Mouse (Mus musculus) limb, embryonic 15.5 days (tissue): ENCODE results near the gene 0610010K14Rik. TPM values are rescaled to one million over a fixed set of nuclear protein-coding genes. Genes with fewer than 3 reads are reported as not detected.

Experiments
- ATAC-seq: fragments of 200-750 bp; cut with Nextera tagmentation; 2 replicates; pipeline ENCODE4 v1.8.0; 2017; ENCODE audit warnings: low read depth, moderate TSS enrichment; ENCODE audit not compliant: insufficient number of reproducible peaks, low FRiP score, low TSS enrichment
- H3K27ac ChIP-seq: fragments of 300-500 bp; sonication (generic); 2 replicates; pipeline ENCODE4 v1.5.1; 2015; ENCODE audit warnings: moderate library complexity, mild to moderate bottlenecking, inconsistent platforms
- H3K27me3 ChIP-seq: fragments of 300-500 bp; sonication (generic); 2 replicates; pipeline ENCODE4 v1.6.1; 2015; ENCODE audit warnings: inconsistent platforms
- H3K36me3 ChIP-seq: fragments of 300-500 bp; sonication (generic); 2 replicates; pipeline ENCODE4 v1.6.1; 2015; ENCODE audit warnings: inconsistent platforms
- H3K4me1 ChIP-seq: fragments of 300-500 bp; sonication (generic); 2 replicates; pipeline ENCODE4 v1.6.1; 2015; ENCODE audit warnings: inconsistent platforms
- H3K4me2 ChIP-seq: fragments of 300-500 bp; sonication (generic); 2 replicates; pipeline ENCODE4 v1.6.1; 2015; ENCODE audit warnings: mild to moderate bottlenecking, inconsistent platforms
- H3K4me3 ChIP-seq: fragments of 300-500 bp; sonication (generic); 2 replicates; pipeline ENCODE4 v1.5.1; 2015; ENCODE audit warnings: mild to moderate bottlenecking, inconsistent platforms
- H3K9ac ChIP-seq: fragments of 300-500 bp; sonication (generic); 2 replicates; pipeline ENCODE4 v1.6.1; 2015; ENCODE audit warnings: inconsistent platforms
- H3K9me3 ChIP-seq: fragments of 300-500 bp; sonication (generic); 2 replicates; pipeline ENCODE4 v1.6.1; 2016; ENCODE audit warnings: inconsistent platforms
- WGBS: fragments of 180-500 bp; shearing (Covaris S2); methylation state at CpG from one replicate; pipeline ENCODE4 v1.1.7; 2015; 5-methylcytosine and 5-hydroxymethylcytosine counted together
- microRNA counts: library from miRNA; unstranded; fragments of <30 nt; microRNA quantifications from one replicate; lab custom pipeline; 2016
- microRNA-seq: library from miRNA; unstranded; fragments of <30 nt; microRNA quantifications from one replicate; pipeline ENCODE4, GENCODE M21; 2016
- polyA plus RNA-seq: library from polyadenylated mRNA; unstranded; fragments of >200 nt; fragmentation: Nextera tagmentation; extraction: Ambion mirVana; gene quantifications from 2 replicates; pipeline ENCODE4 v1.2.1, GENCODE M21; 2015

Gene 0610010K14Rik
- polyA plus RNA-seq, 1 experiment from 2014 or later = 172 TPM

DNA sequence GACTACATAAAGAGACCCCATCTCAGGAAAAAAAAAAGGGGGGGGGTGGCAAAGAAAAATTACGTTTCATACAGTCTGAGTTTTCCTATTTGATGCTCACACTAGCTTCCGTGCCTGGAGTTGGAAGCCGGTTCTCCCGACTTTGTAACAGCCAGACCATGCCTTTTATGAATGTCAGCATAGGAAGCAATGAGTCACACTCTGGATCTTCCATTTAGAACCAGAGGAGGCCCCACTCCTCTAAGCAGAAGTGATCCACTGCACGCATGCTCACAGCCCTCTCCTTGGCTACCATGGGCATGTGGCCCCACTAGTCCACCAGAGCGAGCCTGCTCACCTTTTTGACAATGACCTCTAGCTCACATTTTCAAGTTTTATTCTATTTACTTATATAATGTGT lies 46.5 kb downstream of the 0610010K14Rik start:
- Histone ChIP-seq H3K27ac (no peak overlapping the region), H3K36me3 (no peaks in the 10 kb centered on the region), H3K9me3 (no peaks in the 10 kb centered on the region), H3K4me2 (no peak overlapping the region), H3K4me1 (peaks cover 3% of the 10 kb centered on the region; the same call in 1 of the 2 replicates), H3K27me3 (no peaks in the 10 kb centered on the region), H3K9ac (no peak overlapping the region), H3K4me3 (no peak overlapping the region)
- ATAC-seq = no peak
- WGBS = 69% methylated on average over 6 of the region's 6 CpGs

DNA sequence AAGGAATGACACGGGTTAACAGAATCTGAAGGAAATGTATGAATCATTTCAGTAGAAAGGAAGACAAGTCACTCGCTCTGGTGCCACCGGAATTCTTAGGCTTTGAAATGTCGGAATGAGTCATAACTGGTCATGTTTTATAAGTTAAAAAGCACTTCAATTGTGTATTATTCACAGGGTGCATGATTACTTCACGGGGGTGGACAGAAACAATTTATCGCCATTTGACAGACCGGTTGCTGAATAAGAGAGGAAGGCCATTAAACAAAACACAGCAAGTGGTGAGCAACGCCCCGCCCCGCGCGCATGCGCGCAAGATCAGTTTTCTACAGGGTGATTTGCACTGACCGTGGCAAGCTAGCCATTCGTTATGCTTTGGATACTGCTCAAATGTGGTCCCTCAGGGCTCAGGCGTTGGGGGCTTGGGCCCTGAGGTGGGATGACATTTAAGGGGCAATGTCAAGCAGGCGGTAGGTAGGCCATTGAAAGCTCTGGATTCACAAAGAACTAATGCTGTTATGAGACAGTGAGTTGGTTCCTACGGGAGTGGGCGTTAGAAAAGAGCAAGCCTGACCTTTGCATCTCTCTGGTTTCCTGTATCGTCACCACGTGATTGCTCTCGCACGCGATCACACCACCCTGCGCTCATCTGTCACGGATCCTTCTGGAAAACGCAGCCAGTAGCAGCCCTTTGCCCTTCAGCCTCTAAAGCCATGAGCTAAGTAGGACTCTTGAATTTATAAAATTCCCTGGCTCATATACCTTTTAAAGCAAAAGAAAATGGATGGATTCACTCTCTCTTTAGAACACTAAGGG lies 48.2 kb downstream of the 0610010K14Rik start:
- peaks cover 3% of the 10 kb centered on the region; the same call in 1 of the 2 replicates for H3K4me1 ChIP-seq
- H3K9me3 ChIP-seq = no peaks in the 10 kb centered on the region
- H3K4me3 ChIP-seq = no peak overlapping the region
- ATAC-seq = no peak
- no peak overlapping the region for H3K9ac ChIP-seq
- 82% methylated on average over 28 of the region's 28 CpGs for WGBS
- H3K27me3 ChIP-seq = no peaks in the 10 kb centered on the region
- H3K27ac ChIP-seq = no peak overlapping the region
- H3K36me3 ChIP-seq = no peaks in the 10 kb centered on the region
- no peak overlapping the region for H3K4me2 ChIP-seq

MicroRNAs encoded within 50 kb of the gene (microRNA counts, 519-probe panel; counts per million panel counts)
- microRNA mmu-miR-195 (lab: Ali Mortazavi, UCI) (1,755 counts per million, percentile 27 among the panel's probes with 10 or more counts), microRNA mmu-miR-497 (lab: Ali Mortazavi, UCI) (1,748 counts per million, percentile 27 among the panel's probes with 10 or more counts)

Small RNA genes within 50 kb of the gene (microRNA-seq; reads per million reads assigned to microRNA genes)
- gene Mir195a (535 reads per million, percentile 68 among the genes with 10 or more reads in this experiment), gene Mir497 (not detected), gene Mir497b (not detected)

Other genes with a start within 250 kb of the 0610010K14Rik start
- 545 and 568 TPM in 2 replicates for gene Gabarap, start 246.8 kb downstream of the 0610010K14Rik start, polyA plus RNA-seq
- gene Phf23, start 242.1 kb downstream of the 0610010K14Rik start, polyA plus RNA-seq = 72.2 and 81.6 TPM in 2 replicates
- gene Dvl2, start 237.3 kb downstream of the 0610010K14Rik start, polyA plus RNA-seq = 42.2 and 43.1 TPM in 2 replicates
- 92.2 and 100 TPM in 2 replicates for gene Acadvl, start 222.5 kb downstream of the 0610010K14Rik start, polyA plus RNA-seq
- gene Dlg4, start 221.0 kb downstream of the 0610010K14Rik start, polyA plus RNA-seq = 9.6 and 10.7 TPM in 2 replicates
- 0.93 and 1.1 TPM in 2 replicates for gene Asgr1, start 183.8 kb downstream of the 0610010K14Rik start, polyA plus RNA-seq
- gene Asgr2, start 145.3 kb downstream of the 0610010K14Rik start, polyA plus RNA-seq = 0.54 and 0.83 TPM in 2 replicates
- gene Mgl2, start 107.6 kb downstream of the 0610010K14Rik start, polyA plus RNA-seq = 1.2 and 1.6 TPM in 2 replicates
- gene Clec10a, start 81.7 kb downstream of the 0610010K14Rik start, polyA plus RNA-seq = 1.8 and 2.3 TPM in 2 replicates
- 1.5 and 1.6 TPM in 2 replicates for gene Slc16a11, start 25.2 kb downstream of the 0610010K14Rik start, polyA plus RNA-seq
- 11.0 and 12.3 TPM in 2 replicates for gene Slc16a13, start 16.9 kb downstream of the 0610010K14Rik start, polyA plus RNA-seq
- gene Bcl6b, start 8.1 kb downstream of the 0610010K14Rik start, polyA plus RNA-seq = 12.1 and 13.9 TPM in 2 replicates
- gene Gm21988, start 1.9 kb upstream of the 0610010K14Rik start, polyA plus RNA-seq = 12.1 TPM in 2 replicates
- 219 and 226 TPM in 2 replicates for gene Rnasek, start 1.9 kb upstream of the 0610010K14Rik start, polyA plus RNA-seq
- gene Alox12, start 17.4 kb upstream of the 0610010K14Rik start, polyA plus RNA-seq = 17.4 and 19.3 TPM in 2 replicates
- gene Alox12e, start 84.7 kb upstream of the 0610010K14Rik start, polyA plus RNA-seq = 0.50 and 0.61 TPM in 2 replicates
- gene Alox15, start 114.1 kb upstream of the 0610010K14Rik start, polyA plus RNA-seq = 0.23 and 0.62 TPM in 2 replicates
- 31.7 and 33.7 TPM in 2 replicates for gene Pelp1, start 172.1 kb upstream of the 0610010K14Rik start, polyA plus RNA-seq
- gene Arrb2, start 194.7 kb upstream of the 0610010K14Rik start, polyA plus RNA-seq = 19.6 and 22.2 TPM in 2 replicates
- 37.6 and 40.2 TPM in 2 replicates for gene Med11, start 214.0 kb upstream of the 0610010K14Rik start, polyA plus RNA-seq
- 0.51 and 0.76 TPM in 2 replicates for gene Zmynd15, start 221.5 kb upstream of the 0610010K14Rik start, polyA plus RNA-seq
- 5.3 and 6.8 TPM in 2 replicates for gene Cxcl16, start 222.1 kb upstream of the 0610010K14Rik start, polyA plus RNA-seq